In genomic region chr11:22813921-22814704, GRCm38 (mm10) we compare ENCODE assay signal across 12 mouse cellular contexts. TPM values are rescaled to one million over a fixed set of nuclear protein-coding genes. Genes with fewer than 3 reads are reported as not detected.
DNase-seq lines count a peak whose midpoint lies in the region; ATAC-seq lines count a peak whose summit lies in the region.
"Had no signal": no experiment of that assay in that cellular context is flagged by ENCODE, and none has a peak within 500 bp of the region (broad histone marks: within the 10 kb centered on the region; RNA-seq: fewer than 3 reads in every experiment).

No protein-coding gene starts in this region.

- H3K4me3 ChIP-seq in megakaryocyte, embryonic 14.5 days (replicated peaks), result peak overlapping the region; percentile 62
- H3K4me3 ChIP-seq: gastrocnemius, adult 2 months had no signal

- peaks cover 16% of the 10 kb centered on the region for H3K36me3 ChIP-seq in megakaryocyte, embryonic 14.5 days (replicated peaks; ENCODE audit: low read length)

- H3K4me1 ChIP-seq in megakaryocyte, embryonic 14.5 days, result peaks cover 88% of the 10 kb centered on the region

- peak; percentile 11 to 31 for DNase-seq in heart, adult 9 months (ENCODE audit: low spot score in 2 of 2)
- no peak for DNase-seq in heart, postnatal 25 days (ENCODE audit: low spot score)
- DNase-seq in 416B (ENCODE audit: low read depth), result peak; percentile 36
- no peak for DNase-seq in left cerebral cortex, adult 8-10 months (ENCODE audit: low spot score in 2 of 2)
- DNase-seq in embryo, embryonic 10.5 days (ENCODE audit: low spot score), result no peak
- DNase-seq in right cerebral cortex, adult 18-20 months, result no peak
- DNase-seq: cerebellum, adult 18-20 months; gastrocnemius, adult 2 months; layer of hippocampus, adult 9-11 months; right cerebral cortex, postnatal 4 days had no signal

- H3K9me3 ChIP-seq in megakaryocyte, embryonic 14.5 days, result peaks cover 7% of the 10 kb centered on the region; the same call in 1 of the 2 replicates

- no peaks in the 10 kb centered on the region for H3K27me3 ChIP-seq in megakaryocyte, embryonic 14.5 days (replicated peaks)

- intact Hi-C loops in heart, postnatal 25 days (cut with DNase I), result no loop called here

- peak; percentile 33 for ATAC-seq in common myeloid progenitor, adult 5-6 weeks (replicated peaks; ENCODE audit: low read depth, poor library complexity, severe bottlenecking)

RNA-seq across cellular contexts. Expression of gene B3gnt2, which starts 46.6 kb away (rescaled TPM):
- total RNA-seq in heart, postnatal 25 days (2021), result 1 to 10 TPM; 4.8 to 6.0 TPM
- total RNA-seq in common myeloid progenitor, adult 5-6 weeks (2017), result 3.8 and 8.8 TPM in 2 replicates
- 6.1 TPM in 1 of 2 replicates, not detected in the other for polyA plus RNA-seq in megakaryocyte, embryonic 14.5 days (2012; ENCODE audit: insufficient read depth, low replicate concordance)
- 10 to 100 TPM in 3 of 4 experiments, 1 to 10 TPM in 1; 6.2 to 24.7 (median 14.2) TPM for total RNA-seq in left cerebral cortex, adult 8-10 months (2022)

Comparison
In these comparisons a context has a peak if more than half of its experiments do, and no peak if none do; other contexts are left out.
1. DNase-seq: peak in heart, adult 9 months (2 of 2) and 416B (single experiment); none in heart, postnatal 25 days (single experiment), left cerebral cortex, adult 8-10 months (0 of 2), embryo, embryonic 10.5 days (single experiment) and right cerebral cortex, adult 18-20 months (single experiment).